ENCODE assay signal across 14 mouse cellular contexts in genomic region chr3:34033720-34034364, GRCm38 (mm10). TPM values are rescaled to one million over a fixed set of nuclear protein-coding genes. Genes with fewer than 3 reads are reported as not detected.
A peak's percentile ranks its signal among the peaks of the same experiment; 100 is the strongest.
DNase-seq lines count a peak whose midpoint lies in the region; ATAC-seq and TF ChIP-seq lines count a peak whose summit lies in the region.
"Had no signal": no experiment of that assay in that cellular context is flagged by ENCODE, and none has a peak within 500 bp of the region (broad histone marks: within the 10 kb centered on the region; RNA-seq: fewer than 3 reads in every experiment).

No protein-coding gene starts in this region.

- 0 out of 2 replicates have a peak overlapping the region, but pooled peaks have one; percentile 24 for H3K9ac ChIP-seq in heart, embryonic 13.5 days
- no peak overlapping the region for H3K9ac ChIP-seq in heart, embryonic 11.5 days (ENCODE audit: low read depth, low read length)
- no peak overlapping the region for H3K9ac ChIP-seq in intestine, postnatal 0 days (ENCODE audit: low read depth, low read length)

- ATAC-seq in heart, embryonic 13.5 days (ENCODE audit: extremely low read depth, insufficient number of reproducible peaks, low FRiP score, low TSS enrichment) = no peak
- ATAC-seq in heart, embryonic 11.5 days (replicated peaks; ENCODE audit: insufficient number of reproducible peaks, low FRiP score, low TSS enrichment) = no peak
- peak; percentile 90 for ATAC-seq in megakaryocyte, adult 5-6 weeks (ENCODE audit: poor library complexity, severe bottlenecking)
- ATAC-seq in intestine, postnatal 0 days = no peak

- intact Hi-C loops in gastrocnemius, postnatal 14 days (cut with DNase I; ENCODE audit: low total_unique reads) = no loop called here

- no peak overlapping the region for H3K4me2 ChIP-seq in heart, embryonic 13.5 days
- no peak overlapping the region for H3K4me2 ChIP-seq in heart, embryonic 11.5 days
- no peak overlapping the region for H3K4me2 ChIP-seq in intestine, postnatal 0 days (replicated peaks; ENCODE audit: low read depth)

- H3K4me3 ChIP-seq in heart, embryonic 13.5 days = no peak overlapping the region
- H3K4me3 ChIP-seq in heart, embryonic 11.5 days (ENCODE audit: low read depth, low read length) = no peak overlapping the region
- no peak overlapping the region for H3K4me3 ChIP-seq in intestine, postnatal 0 days (ENCODE audit: low read depth, low read length)
- H3K4me3 ChIP-seq: hindbrain, embryonic 10.5 days; myocyte had no signal

- 0 out of 2 replicates have a peak, but pooled peaks cover 4% of the 10 kb centered on the region for H3K36me3 ChIP-seq in heart, embryonic 13.5 days
- H3K36me3 ChIP-seq in heart, embryonic 11.5 days (ENCODE audit: control insufficient read depth, insufficient read depth, low read length) = no peaks in the 10 kb centered on the region
- H3K36me3 ChIP-seq in intestine, postnatal 0 days (ENCODE audit: control insufficient read depth, insufficient read depth) = no peaks in the 10 kb centered on the region

- H3K4me1 ChIP-seq in heart, embryonic 13.5 days = peaks cover 48% of the 10 kb centered on the region
- H3K4me1 ChIP-seq in heart, embryonic 11.5 days (ENCODE audit: control insufficient read depth, insufficient read depth, low read length) = peaks cover 7% of the 10 kb centered on the region; the same call in 1 of the 2 replicates
- no peaks in the 10 kb centered on the region for H3K4me1 ChIP-seq in intestine, postnatal 0 days (replicated peaks; ENCODE audit: control insufficient read depth, insufficient read depth, low read length)
- H3K4me1 ChIP-seq: hindbrain, embryonic 10.5 days had no signal

- DNase-seq in A20 (ENCODE audit: low read depth, low spot score) (peak; percentile 64), MEL-GATA-1-ER (ENCODE audit: extremely low read depth, low read depth) (peak; percentile 50)
- DNase-seq in gastrocnemius, postnatal 14 days = no peak
- no peak for DNase-seq in urinary bladder, postnatal 4 days (ENCODE audit: low spot score in 2 of 2)
- DNase-seq: adrenal gland, postnatal 10 days; heart, adult 18-20 months; kidney, adult 18-20 months; lung, postnatal 4 days had no signal

- no peak overlapping the region for H3K27ac ChIP-seq in heart, embryonic 13.5 days (replicated peaks)
- no peak overlapping the region for H3K27ac ChIP-seq in heart, embryonic 11.5 days (ENCODE audit: low read depth, low read length)
- H3K27ac ChIP-seq in intestine, postnatal 0 days (ENCODE audit: low read depth, low read length) = no peak overlapping the region
- H3K27ac ChIP-seq: hindbrain, embryonic 10.5 days had no signal

- no peaks in the 10 kb centered on the region for H3K9me3 ChIP-seq in heart, embryonic 13.5 days
- no peaks in the 10 kb centered on the region for H3K9me3 ChIP-seq in heart, embryonic 11.5 days (replicated peaks; ENCODE audit: control insufficient read depth, low read length)
- H3K9me3 ChIP-seq in intestine, postnatal 0 days (ENCODE audit: control insufficient read depth) = no peaks in the 10 kb centered on the region
- H3K9me3 ChIP-seq: hindbrain, embryonic 10.5 days had no signal

- 66% methylated on average over 3 of the region's 3 CpGs for WGBS in heart, embryonic 13.5 days
- 77% methylated on average over 3 of the region's 3 CpGs for WGBS in heart, embryonic 11.5 days (ENCODE audit: insufficient replicate concordance)
- 61% methylated on average over 3 of the region's 3 CpGs for WGBS in intestine, postnatal 0 days

- no peaks in the 10 kb centered on the region for H3K27me3 ChIP-seq in heart, embryonic 13.5 days (replicated peaks)
- H3K27me3 ChIP-seq in heart, embryonic 11.5 days (ENCODE audit: control insufficient read depth, insufficient read depth, low read length) = no peaks in the 10 kb centered on the region
- H3K27me3 ChIP-seq in intestine, postnatal 0 days (replicated peaks; ENCODE audit: control insufficient read depth, insufficient read depth, low read length) = no peaks in the 10 kb centered on the region

- TF ChIP-seq CTCF in intestine, postnatal 0 days (IDR thresholded peaks at IDR 0.05; ENCODE audit: low read depth) = no peak

RNA-seq across cellular contexts. Expression of gene Fxr1, which starts 14.1 kb away (rescaled TPM):
- polyA plus RNA-seq in heart, embryonic 13.5 days (2015; fragmentation: Nextera tagmentation; extraction: Ambion mirVana) = 63.6 and 68.8 TPM in 2 replicates
- 83.4 and 89.2 TPM in 2 replicates for polyA plus RNA-seq in heart, embryonic 11.5 days (2014; fragmentation: Nextera tagmentation; extraction: Ambion mirVana)
- total RNA-seq in megakaryocyte, adult 5-6 weeks (2015) = 78.0 and 95.2 TPM in 2 replicates
- 173 and 175 TPM in 2 replicates for total RNA-seq in megakaryocyte, adult 5-6 weeks (2017)
- total RNA-seq in gastrocnemius, postnatal 14 days (2021) = 100 to 1,000 TPM; 388 to 401 TPM
- polyA plus RNA-seq in intestine, postnatal 0 days (2015; fragmentation: Nextera tagmentation; extraction: Ambion mirVana) = 27.4 and 30.5 TPM in 2 replicates

RNA-seq across cellular contexts. Expression of gene Dnajc19, which starts 47.3 kb away (rescaled TPM):
- polyA plus RNA-seq in heart, embryonic 13.5 days (2015; fragmentation: Nextera tagmentation; extraction: Ambion mirVana) = 124 and 129 TPM in 2 replicates
- polyA plus RNA-seq in heart, embryonic 11.5 days (2014; fragmentation: Nextera tagmentation; extraction: Ambion mirVana) = 142 and 146 TPM in 2 replicates
- 99.4 and 124 TPM in 2 replicates for total RNA-seq in megakaryocyte, adult 5-6 weeks (2015)
- 132 and 137 TPM in 2 replicates for total RNA-seq in megakaryocyte, adult 5-6 weeks (2017)
- 100 to 1,000 TPM; 124 to 127 TPM for total RNA-seq in gastrocnemius, postnatal 14 days (2021)
- polyA plus RNA-seq in intestine, postnatal 0 days (2015; fragmentation: Nextera tagmentation; extraction: Ambion mirVana) = 303 and 313 TPM in 2 replicates

Comparison
In these comparisons a context has a peak if more than half of its experiments do, and no peak if none do; other contexts are left out.
1. DNase-seq: peak in A20 (single experiment) and MEL-GATA-1-ER (single experiment); none in gastrocnemius, postnatal 14 days (single experiment) and urinary bladder, postnatal 4 days (0 of 2).